Mouse (Mus musculus): ENCODE results near the gene Nlrp9c.
"Not testable (repeated sequence)": the region's sequence is repeated elsewhere in the genome, so short reads cannot be mapped to it uniquely, and the experiment has no call there.

DNA sequence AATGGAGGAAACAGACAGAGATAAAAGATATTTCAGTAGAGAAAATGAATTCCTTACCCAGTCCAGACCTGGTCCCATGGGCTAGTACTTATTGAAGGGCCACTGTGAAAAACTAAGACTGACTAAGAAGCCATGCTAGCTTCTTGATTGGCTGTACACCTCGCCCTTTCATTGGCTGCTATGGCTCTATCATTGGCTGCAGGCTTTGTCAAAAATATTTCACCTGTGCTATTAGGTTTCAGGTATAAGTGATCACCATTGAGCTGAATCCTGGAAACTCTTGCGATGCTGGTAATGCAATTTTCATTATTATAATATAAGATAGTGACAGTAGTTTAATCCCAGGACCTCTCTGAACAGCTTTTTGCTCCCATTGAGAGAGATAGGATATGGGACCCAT lies at the start of gene Nlrp9c:
- not testable (repeated sequence) for TF ChIP-seq CTCF (IDR thresholded peaks at IDR 0.05; ENCODE audit: control insufficient read depth, insufficient read depth, low read length); POLR2A (IDR thresholded peaks at IDR 0.05; ENCODE audit: borderline replicate concordance, control insufficient read depth, low read depth, low read length)
